Mouse (Mus musculus): Measurements from ENCODE around the gene Ston2. TPM values are rescaled to one million over a fixed set of nuclear protein-coding genes. Genes with fewer than 3 reads are reported as not detected.
"Not testable (repeated sequence)": the region's sequence is repeated elsewhere in the genome, so short reads cannot be mapped to it uniquely, and the experiment has no call there.

Gene Ston2
- total RNA-seq, 4 experiments from 2014 or later = 4.6 to 10.7 (median 7.1) TPM

- no peak for DNase-seq
Measured at GRCm38 (mm10) chr12:91749543-91750184, 38.5 kb downstream of the Ston2 start.

GRCm38 (mm10) chr12:91748241-91748865 lies 39.8 kb downstream of the Ston2 start:
- DNase-seq = peak; percentile 45

GRCm38 (mm10) chr12:91746839-91747238 lies 41.3 kb downstream of the Ston2 start:
- DNase-seq = not testable (repeated sequence)

- no peak for DNase-seq
Measured at GRCm38 (mm10) chr12:91745758-91746290, 42.4 kb downstream of the Ston2 start.

GRCm38 (mm10) chr12:91744091-91744490 lies 44.1 kb downstream of the Ston2 start:
- no peak for DNase-seq

- no peak for DNase-seq
Measured at GRCm38 (mm10) chr12:91742916-91743315, 45.3 kb downstream of the Ston2 start.

GRCm38 (mm10) chr12:91738381-91738780 lies 49.8 kb downstream of the Ston2 start:
- DNase-seq = no peak

GRCm38 (mm10) chr12:91736221-91736980 lies 51.8 kb downstream of the Ston2 start:
- DNase-seq = no peak

GRCm38 (mm10) chr12:91734246-91735027 lies 53.8 kb downstream of the Ston2 start:
- no peak for DNase-seq

- no peak for DNase-seq
Measured at GRCm38 (mm10) chr12:91732729-91733448, 55.3 kb downstream of the Ston2 start.

GRCm38 (mm10) chr12:91726202-91726601 lies 62.0 kb downstream of the Ston2 start:
- no peak for DNase-seq

GRCm38 (mm10) chr12:91723912-91724311 lies 64.3 kb downstream of the Ston2 start:
- no peak for DNase-seq

- DNase-seq = no peak
Measured at GRCm38 (mm10) chr12:91719134-91719533, 69.1 kb downstream of the Ston2 start.

GRCm38 (mm10) chr12:91715686-91716085 lies 72.5 kb downstream of the Ston2 start:
- no peak for DNase-seq

- DNase-seq = no peak
Measured at GRCm38 (mm10) chr12:91713358-91713757, 74.8 kb downstream of the Ston2 start.

- no peak for DNase-seq
Measured at GRCm38 (mm10) chr12:91711655-91712054, 76.5 kb downstream of the Ston2 start.

- no peak for DNase-seq
Measured at GRCm38 (mm10) chr12:91710876-91711275, 77.3 kb downstream of the Ston2 start.

GRCm38 (mm10) chr12:91709634-91710033 lies 78.6 kb downstream of the Ston2 start:
- no peak for DNase-seq

- no peak for DNase-seq
Measured at GRCm38 (mm10) chr12:91709232-91709631, 79.0 kb downstream of the Ston2 start.

GRCm38 (mm10) chr12:91707807-91708206 lies 80.4 kb downstream of the Ston2 start:
- DNase-seq = no peak

GRCm38 (mm10) chr12:91703533-91703932 lies 84.7 kb downstream of the Ston2 start:
- no peak for DNase-seq

- DNase-seq = no peak
Measured at GRCm38 (mm10) chr12:91702829-91703228, 85.4 kb downstream of the Ston2 start.
